Mouse (Mus musculus): ENCODE data around the gene Ripply3.

DNA sequence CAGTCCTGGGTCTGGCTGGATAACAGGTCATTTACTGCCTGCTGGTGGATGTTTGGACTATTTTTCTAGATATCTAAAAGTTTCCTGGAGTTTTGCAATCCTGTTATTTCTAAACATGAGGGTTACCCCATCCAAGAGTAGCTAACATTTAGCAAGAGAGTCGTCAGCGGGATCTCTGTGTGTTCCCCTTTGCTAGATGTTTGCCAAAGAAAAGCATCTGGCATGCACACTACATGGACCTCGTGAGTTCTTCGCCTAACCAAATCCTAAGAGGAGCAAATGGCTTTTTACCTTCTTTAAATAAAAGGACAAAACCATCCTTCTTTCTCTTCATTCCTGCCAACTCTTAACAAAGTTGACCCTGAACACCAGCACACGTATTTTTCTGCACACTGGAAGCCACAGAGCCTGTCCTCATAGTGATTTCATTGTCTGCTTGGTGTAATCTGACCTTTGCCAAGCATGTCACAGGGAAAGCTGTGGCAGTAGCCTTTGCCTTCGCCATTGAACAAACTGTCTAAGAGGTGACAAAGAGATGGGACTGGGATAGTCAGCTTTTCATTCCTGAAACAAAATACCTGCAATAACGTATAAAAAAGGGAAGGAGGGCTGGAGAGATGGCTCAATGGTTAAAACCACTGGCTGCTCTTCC lies 19.0 kb downstream of the Ripply3 start:
- TF ChIP-seq CTCF (IDR thresholded peaks at IDR 0.05; ENCODE audit: insufficient read depth, low read depth, low read length), result no peak
- TF ChIP-seq POLR2A (IDR thresholded peaks at IDR 0.05; ENCODE audit: insufficient read depth, low read depth, low read length), result no peak
